Mouse (Mus musculus): ENCODE data around the gene Orc5. TPM values are rescaled to one million over a fixed set of nuclear protein-coding genes. Genes with fewer than 3 reads are reported as not detected.

Gene Orc5
- polyA plus RNA-seq, 1 experiment from 2014 or later, result 43.5 TPM

DNA sequence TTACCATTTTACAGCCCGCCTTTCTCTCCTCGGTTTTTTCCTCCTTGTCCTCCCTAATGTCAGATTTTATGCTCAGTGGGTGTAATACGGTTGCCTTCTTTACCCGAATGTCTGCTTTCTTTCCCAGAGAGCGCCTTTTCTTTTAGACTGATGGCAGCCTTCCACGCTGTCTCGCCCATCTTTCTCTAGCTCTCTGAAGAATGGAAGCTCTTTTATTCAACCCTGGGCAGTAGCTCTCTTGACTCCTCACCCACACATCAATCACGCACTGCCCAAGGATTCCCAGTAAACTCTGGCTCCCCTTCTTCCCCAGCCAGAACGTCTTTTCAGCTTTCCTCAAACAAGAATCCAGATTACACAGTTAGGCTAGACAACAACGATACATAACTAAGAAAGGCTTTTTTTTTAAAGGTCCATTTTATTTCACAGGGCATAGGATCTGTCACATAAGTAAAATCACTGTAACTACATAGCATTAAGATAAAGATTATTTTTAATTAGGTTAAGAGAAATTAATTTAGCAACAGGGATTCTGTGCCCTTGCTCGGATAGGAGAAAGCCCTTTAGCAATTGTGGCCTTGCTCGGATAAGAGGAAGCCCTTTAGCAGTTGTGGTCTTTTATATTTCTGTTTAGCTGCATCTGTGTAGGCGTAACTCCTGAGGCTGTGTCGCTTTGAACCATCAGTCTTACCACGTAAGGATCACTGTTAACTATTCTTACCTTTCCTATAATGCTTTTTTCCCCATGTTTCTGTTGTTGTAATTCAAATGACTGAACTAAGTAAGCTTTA, 97.2 kb downstream of the Orc5 start:
- H3K27me3 ChIP-seq (ENCODE audit: insufficient read depth, low read length), result no peaks in the 10 kb centered on the region
- H3K4me3 ChIP-seq (ENCODE audit: low read length), result no peak overlapping the region
- H3K27ac ChIP-seq (ENCODE audit: low read length), result no peak overlapping the region
- H3K4me1 ChIP-seq (ENCODE audit: insufficient read depth, low read length), result no peaks in the 10 kb centered on the region
- H3K9me3 ChIP-seq (ENCODE audit: low read length), result no peaks in the 10 kb centered on the region
- H3K36me3 ChIP-seq (ENCODE audit: insufficient read depth, low read length), result no peaks in the 10 kb centered on the region
- no peak for ATAC-seq (ENCODE audit: low FRiP score, low TSS enrichment)
- 79% methylated on average over 15 of the region's 15 CpGs for WGBS
- H3K9ac ChIP-seq (replicated peaks; ENCODE audit: low read length), result no peak overlapping the region
- H3K4me2 ChIP-seq (replicated peaks; ENCODE audit: low read depth, low read length), result no peak overlapping the region

DNA sequence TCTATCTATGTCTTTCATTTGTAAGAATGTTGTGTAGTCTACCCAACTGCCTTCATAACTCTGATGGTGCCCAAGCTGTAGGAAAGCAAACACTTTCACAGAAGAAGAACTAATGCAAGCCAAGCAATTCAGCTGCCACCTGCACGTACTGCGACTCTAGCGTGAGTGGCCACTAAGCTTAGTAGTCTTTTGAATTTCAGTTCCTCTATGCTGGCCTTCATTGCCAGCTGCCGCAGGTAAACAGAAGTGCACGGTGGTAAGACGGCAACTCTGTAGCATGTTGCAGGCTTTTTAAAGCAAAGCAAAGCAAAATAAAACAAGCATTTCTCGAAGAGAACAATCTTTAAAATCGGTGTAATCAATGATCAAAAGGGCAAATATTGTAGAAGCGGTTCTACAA, 97.8 kb downstream of the Orc5 start:
- no peaks in the 10 kb centered on the region for H3K36me3 ChIP-seq (ENCODE audit: insufficient read depth, low read length)
- H3K27me3 ChIP-seq (ENCODE audit: insufficient read depth, low read length), result no peaks in the 10 kb centered on the region
- no peaks in the 10 kb centered on the region for H3K4me1 ChIP-seq (ENCODE audit: insufficient read depth, low read length)
- WGBS, result 93% methylated on average over 9 of the region's 9 CpGs
- H3K4me3 ChIP-seq (ENCODE audit: low read length), result no peak overlapping the region
- H3K27ac ChIP-seq (ENCODE audit: low read length), result no peak overlapping the region
- no peak overlapping the region for H3K9ac ChIP-seq (replicated peaks; ENCODE audit: low read length)
- no peak overlapping the region for H3K4me2 ChIP-seq (replicated peaks; ENCODE audit: low read depth, low read length)
- no peak for ATAC-seq (ENCODE audit: low FRiP score, low TSS enrichment)
- no peaks in the 10 kb centered on the region for H3K9me3 ChIP-seq (ENCODE audit: low read length)

DNA sequence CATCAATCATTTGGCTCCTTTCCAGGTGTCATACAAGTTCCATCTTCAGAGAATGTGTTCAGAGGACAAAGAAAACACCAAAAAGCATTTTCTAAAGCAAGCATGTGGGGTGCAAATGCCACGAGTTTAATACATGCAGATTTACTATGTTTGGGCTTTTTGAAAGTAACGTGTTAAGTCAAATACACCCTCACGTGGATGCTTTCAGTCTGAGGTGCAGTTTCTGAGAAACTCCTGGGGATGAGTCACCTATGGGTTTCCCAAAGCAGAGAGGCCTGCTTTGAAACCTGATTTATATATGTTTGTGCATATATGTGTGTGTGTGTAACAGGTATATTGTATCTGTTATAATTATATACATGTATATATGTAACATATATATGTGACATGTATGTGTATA, 98.5 kb downstream of the Orc5 start:
- 75% methylated on average over 3 of the region's 3 CpGs for WGBS

DNA sequence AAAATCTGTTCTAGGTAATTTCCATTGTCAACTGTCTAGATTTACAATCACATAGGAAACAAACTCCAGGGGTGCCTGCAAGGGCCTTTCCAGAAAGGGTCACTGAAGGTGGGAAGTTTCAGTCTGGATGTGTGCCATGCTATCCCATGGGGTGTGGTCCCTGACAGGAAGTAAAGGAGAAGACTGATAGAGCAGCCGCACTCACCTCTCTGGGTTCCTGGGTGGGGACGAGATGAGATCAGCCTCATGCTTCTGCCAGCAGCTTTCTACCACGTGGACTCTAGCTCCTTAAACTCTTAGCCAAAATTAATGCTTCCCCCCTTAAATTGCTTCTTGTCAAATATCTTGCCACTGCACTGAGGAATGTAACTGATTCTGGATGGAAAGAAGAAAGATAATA, 100.7 kb downstream of the Orc5 start:
- H3K27ac ChIP-seq (ENCODE audit: low read length), result no peak overlapping the region
- no peaks in the 10 kb centered on the region for H3K9me3 ChIP-seq (ENCODE audit: low read length)
- 60% methylated on average over 3 of the region's 3 CpGs for WGBS
- no peaks in the 10 kb centered on the region for H3K36me3 ChIP-seq (ENCODE audit: insufficient read depth, low read length)
- H3K27me3 ChIP-seq (ENCODE audit: insufficient read depth, low read length), result no peaks in the 10 kb centered on the region
- H3K4me3 ChIP-seq (ENCODE audit: low read length), result no peak overlapping the region
- no peak overlapping the region for H3K9ac ChIP-seq (replicated peaks; ENCODE audit: low read length)
- H3K4me2 ChIP-seq (replicated peaks; ENCODE audit: low read depth, low read length), result no peak overlapping the region
- ATAC-seq (ENCODE audit: low FRiP score, low TSS enrichment), result no peak
- no peaks in the 10 kb centered on the region for H3K4me1 ChIP-seq (ENCODE audit: insufficient read depth, low read length)

More for the DNA sequence above, 98.5 kb downstream of the Orc5 start:
- Histone ChIP-seq H3K27me3 (ENCODE audit: insufficient read depth, low read length) (no peaks in the 10 kb centered on the region), H3K27ac (ENCODE audit: low read length) (no peak overlapping the region), H3K4me3 (ENCODE audit: low read length) (no peak overlapping the region), H3K9me3 (ENCODE audit: low read length) (no peaks in the 10 kb centered on the region), H3K4me2 (replicated peaks; ENCODE audit: low read depth, low read length) (no peak overlapping the region), H3K36me3 (ENCODE audit: insufficient read depth, low read length) (no peaks in the 10 kb centered on the region), H3K9ac (replicated peaks; ENCODE audit: low read length) (no peak overlapping the region), H3K4me1 (ENCODE audit: insufficient read depth, low read length) (no peaks in the 10 kb centered on the region)
- ATAC-seq (ENCODE audit: low FRiP score, low TSS enrichment), result no peak

Other genes with a start within 250 kb of the Orc5 start
- gene Reln, start 205.7 kb downstream of the Orc5 start, polyA plus RNA-seq (2015; fragmentation: Nextera tagmentation; extraction: Ambion mirVana), result 14.1 and 15.9 TPM in 2 replicates
- 0.31 and 0.40 TPM in 2 replicates for gene Lhfpl3, start 195.6 kb upstream of the Orc5 start, polyA plus RNA-seq (2015; fragmentation: Nextera tagmentation; extraction: Ambion mirVana)

Measured in kidney, embryonic 16.5 days (tissue).